In genomic region chr11:20740481-20741200, GRCm38 (mm10) we compare ENCODE assay signal across 8 mouse cellular contexts. TPM values are rescaled to one million over a fixed set of nuclear protein-coding genes. Genes with fewer than 3 reads are reported as not detected.
DNase-seq lines count a peak whose midpoint lies in the region; ATAC-seq and TF ChIP-seq lines count a peak whose summit lies in the region.

No protein-coding gene starts in this region.

- under 1% methylated on average over 41 of the region's 56 CpGs for WGBS in heart, embryonic 16.5 days

- peaks cover 20% of the 10 kb centered on the region for H3K36me3 ChIP-seq in erythroblast, embryonic 14.5 days (ENCODE audit: control insufficient read depth)
- no peaks in the 10 kb centered on the region for H3K36me3 ChIP-seq in heart, embryonic 16.5 days (ENCODE audit: control insufficient read depth, insufficient read depth)

- no peaks in the 10 kb centered on the region for H3K27me3 ChIP-seq in erythroblast, embryonic 14.5 days (ENCODE audit: control insufficient read depth)
- no peaks in the 10 kb centered on the region for H3K27me3 ChIP-seq in heart, embryonic 16.5 days (ENCODE audit: control insufficient read depth, insufficient read depth, low read length)

- no peaks in the 10 kb centered on the region for H3K9me3 ChIP-seq in erythroblast, embryonic 14.5 days (ENCODE audit: control insufficient read depth, low read length)
- H3K9me3 ChIP-seq in heart, embryonic 16.5 days (replicated peaks; ENCODE audit: control insufficient read depth, low read length), result no peaks in the 10 kb centered on the region

- TF ChIP-seq CTCF in layer of hippocampus, adult 2 months (conservative IDR thresholded peaks at IDR 0.05), result no peak

- peaks cover 26% of the 10 kb centered on the region for H3K4me1 ChIP-seq in erythroblast, embryonic 14.5 days (ENCODE audit: control insufficient read depth)
- no peaks in the 10 kb centered on the region for H3K4me1 ChIP-seq in heart, embryonic 16.5 days (ENCODE audit: control insufficient read depth, insufficient read depth, low read length)

- peak overlapping the region; percentile 97 for H3K4me3 ChIP-seq in erythroblast, embryonic 14.5 days (replicated peaks)
- H3K4me3 ChIP-seq in heart, embryonic 16.5 days (ENCODE audit: low read length), result peak overlapping the region; percentile 96
- H3K4me3 ChIP-seq in layer of hippocampus, adult 2 months, result peak overlapping the region; percentile 89

- H3K27ac ChIP-seq in heart, embryonic 16.5 days (ENCODE audit: low read length), result peak overlapping the region; percentile 91
- H3K27ac ChIP-seq in layer of hippocampus, adult 2 months, result peak overlapping the region; percentile 97

- peak; percentile 37 for ATAC-seq in CD4-positive, CD25-positive, alpha-beta regulatory T cell, adult 4 months
- peak; percentile 29 for ATAC-seq in activated CD4-positive, CD25-positive, alpha-beta regulatory T cell, adult 4 months
- peak; percentile 21 for ATAC-seq in heart, embryonic 16.5 days (replicated peaks; ENCODE audit: extremely low read depth, insufficient read depth, low FRiP score)

- H3K4me2 ChIP-seq in heart, embryonic 16.5 days (ENCODE audit: low read depth, low read length), result peak overlapping the region; percentile 96

- DNase-seq in layer of hippocampus, adult 2 months (ENCODE audit: low spot score in 2 of 2), result peak; percentile 13 to 15
- DNase-seq in lung, postnatal 14 days, result peak; percentile 37
- peak; percentile 47 for DNase-seq in retina, embryonic 14.5 days (ENCODE audit: low spot score)
- peak; percentile 36 for DNase-seq in urinary bladder, postnatal 25 days (ENCODE audit: low spot score)

- H3K9ac ChIP-seq in heart, embryonic 16.5 days (ENCODE audit: low read length), result peak overlapping the region; percentile 95

RNA-seq across cellular contexts. Expression of gene Aftph, which starts 0.7 kb away (rescaled TPM):
- polyA plus RNA-seq in CD4-positive, CD25-positive, alpha-beta regulatory T cell, adult 4 months (2017; shearing (Covaris generic)), result 10 to 100 TPM; 43.3 to 57.5 TPM
- polyA plus RNA-seq in activated CD4-positive, CD25-positive, alpha-beta regulatory T cell, adult 4 months (2017; shearing (Covaris generic)), result 10 to 100 TPM; 47.7 to 49.7 TPM
- 0.98 and 1.3 TPM in 2 replicates for polyA plus RNA-seq in erythroblast, embryonic 14.5 days (2012)
- polyA plus RNA-seq in heart, embryonic 16.5 days (2015; fragmentation: Nextera tagmentation; extraction: Ambion mirVana), result 11.8 and 13.1 TPM in 2 replicates
- 10 to 100 TPM; 79.0 to 81.7 TPM for total RNA-seq in layer of hippocampus, adult 2 months (2021)

Comparison
In these comparisons a context has a peak if more than half of its experiments do, and no peak if none do; other contexts are left out.
1. Peak in every context shown above with its lines: DNase-seq, ATAC-seq, H3K4me3 ChIP-seq and H3K27ac ChIP-seq.